In genomic region chr7:24357899-24358298, GRCm38 (mm10) we compare ENCODE assay signal across 16 mouse cellular contexts. TPM values are rescaled to one million over a fixed set of nuclear protein-coding genes. Genes with fewer than 3 reads are reported as not detected.
A peak's percentile ranks its signal among the peaks of the same experiment; 100 is the strongest.
DNase-seq lines count a peak whose midpoint lies in the region; ATAC-seq and TF ChIP-seq lines count a peak whose summit lies in the region.
"Had no signal": no experiment of that assay in that cellular context is flagged by ENCODE, and none has a peak within 500 bp of the region (broad histone marks: within the 10 kb centered on the region; RNA-seq: fewer than 3 reads in every experiment).

No protein-coding gene starts in this region.

- H3K4me3 ChIP-seq in kidney, postnatal 0 days (replicated peaks; ENCODE audit: low read depth, low read length) = no peak overlapping the region
- H3K4me3 ChIP-seq: erythroblast, embryonic 14.5 days; lung, embryonic 15.5 days had no signal

- no peak for DNase-seq in kidney, postnatal 0 days (ENCODE audit: low spot score)
- no peak for DNase-seq in kidney, postnatal 25 days
- peak; percentile 31 for DNase-seq in thymus, postnatal 0 days (ENCODE audit: low spot score)
- no peak for DNase-seq in thymus, postnatal 25 days
- no peak for DNase-seq in adrenal gland, postnatal 14 days
- no peak for DNase-seq in ovary, postnatal 14 days (ENCODE audit: low spot score)
- no peak for DNase-seq in frontal cortex, postnatal 36 days (ENCODE audit: low spot score in 2 of 2)
- DNase-seq: cerebellum, postnatal 25 days; gastrocnemius, postnatal 10 days; heart, postnatal 14 days; kidney, adult 8-10 months had no signal

- H3K27ac ChIP-seq in kidney, postnatal 0 days = no peak overlapping the region
- H3K27ac ChIP-seq: lung, embryonic 15.5 days had no signal

- H3K36me3 ChIP-seq in kidney, postnatal 0 days (ENCODE audit: insufficient read depth, low read length) = no peaks in the 10 kb centered on the region
- H3K36me3 ChIP-seq: lung, embryonic 15.5 days had no signal

- no peak overlapping the region for H3K9ac ChIP-seq in kidney, postnatal 0 days (ENCODE audit: low read depth, low read length)
- H3K9ac ChIP-seq: lung, embryonic 15.5 days had no signal

- H3K4me2 ChIP-seq in kidney, postnatal 0 days (ENCODE audit: low read length) = no peak overlapping the region
- H3K4me2 ChIP-seq: lung, embryonic 15.5 days had no signal

- TF ChIP-seq CTCF in kidney, postnatal 0 days (IDR thresholded peaks at IDR 0.05; ENCODE audit: low read depth) = peak; percentile 48; the same call in 1 of the 2 replicates

- no peaks in the 10 kb centered on the region for H3K9me3 ChIP-seq in kidney, postnatal 0 days (replicated peaks; ENCODE audit: low read length)
- H3K9me3 ChIP-seq: lung, embryonic 15.5 days had no signal

- H3K4me1 ChIP-seq in kidney, postnatal 0 days (replicated peaks; ENCODE audit: insufficient read depth, low read length) = no peaks in the 10 kb centered on the region
- H3K4me1 ChIP-seq: lung, embryonic 15.5 days had no signal

- ATAC-seq in kidney, postnatal 0 days (replicated peaks; ENCODE audit: low FRiP score, low read depth) = no peak
- ATAC-seq in erythroid progenitor cell, adult 5-6 weeks (replicated peaks; ENCODE audit: low FRiP score, poor library complexity, severe bottlenecking) = 0 out of 2 replicates have a peak, but pooled peaks have one; percentile 53
- ATAC-seq: Patski had no signal

- H3K27me3 ChIP-seq in kidney, postnatal 0 days (ENCODE audit: insufficient read depth, low read length) = no peaks in the 10 kb centered on the region
- H3K27me3 ChIP-seq: lung, embryonic 15.5 days had no signal

- 49% methylated on average over 4 of the region's 4 CpGs for WGBS in kidney, postnatal 0 days

RNA-seq across cellular contexts. Expression of gene Lypd5, which starts 8.9 kb away (rescaled TPM):
- polyA plus RNA-seq in kidney, postnatal 0 days (2015; fragmentation: Nextera tagmentation; extraction: Ambion mirVana) = not detected in 2 replicates
- 0.05 TPM in 1 of 2 replicates, not detected in the other for polyA plus RNA-seq in thymus, postnatal 0 days (2015; fragmentation: Nextera tagmentation; extraction: Ambion mirVana)
- not detected in 2 replicates for total RNA-seq in erythroid progenitor cell, adult 5-6 weeks (2015; ENCODE audit: low replicate concordance)
- not detected in 2 replicates for total RNA-seq in erythroid progenitor cell, adult 5-6 weeks (2017; ENCODE audit: low replicate concordance)
- total RNA-seq in adrenal gland, postnatal 14 days (2021) = not detected in 2 replicates
- total RNA-seq: gastrocnemius, postnatal 10 days; heart, postnatal 14 days had no signal
- polyA plus RNA-seq: erythroblast, embryonic 14.5 days; lung, embryonic 15.5 days; Patski had no signal

RNA-seq across cellular contexts. Expression of gene Kcnn4, which starts 12.2 kb away (rescaled TPM):
- polyA plus RNA-seq in kidney, postnatal 0 days (2015; fragmentation: Nextera tagmentation; extraction: Ambion mirVana) = 8.0 and 9.6 TPM in 2 replicates
- polyA plus RNA-seq in thymus, postnatal 0 days (2015; fragmentation: Nextera tagmentation; extraction: Ambion mirVana) = 105 and 120 TPM in 2 replicates
- 237 and 287 TPM in 2 replicates for total RNA-seq in erythroid progenitor cell, adult 5-6 weeks (2015; ENCODE audit: low replicate concordance)
- 417 and 443 TPM in 2 replicates for total RNA-seq in erythroid progenitor cell, adult 5-6 weeks (2017; ENCODE audit: low replicate concordance)
- 4.9 and 7.3 TPM in 2 replicates for total RNA-seq in adrenal gland, postnatal 14 days (2021)
- polyA plus RNA-seq: Patski had no signal

RNA-seq across cellular contexts. Expression of gene Tescl, which starts 24.2 kb away (rescaled TPM):
- polyA plus RNA-seq in kidney, postnatal 0 days (2015; fragmentation: Nextera tagmentation; extraction: Ambion mirVana) = 0.27 and 0.45 TPM in 2 replicates
- polyA plus RNA-seq in thymus, postnatal 0 days (2015; fragmentation: Nextera tagmentation; extraction: Ambion mirVana) = not detected in 2 replicates
- total RNA-seq in erythroid progenitor cell, adult 5-6 weeks (2015; ENCODE audit: low replicate concordance) = not detected in 2 replicates
- total RNA-seq in erythroid progenitor cell, adult 5-6 weeks (2017; ENCODE audit: low replicate concordance) = not detected in 2 replicates
- total RNA-seq in adrenal gland, postnatal 14 days (2021) = not detected in 2 replicates
- total RNA-seq: gastrocnemius, postnatal 10 days; heart, postnatal 14 days; left cerebral cortex, postnatal 10 days had no signal
- polyA plus RNA-seq: erythroblast, embryonic 14.5 days; lung, embryonic 15.5 days; Patski had no signal

RNA-seq across cellular contexts. Expression of gene Zfp94, which starts 41.4 kb away (rescaled TPM):
- polyA plus RNA-seq in kidney, postnatal 0 days (2015; fragmentation: Nextera tagmentation; extraction: Ambion mirVana) = 9.8 and 10.0 TPM in 2 replicates
- polyA plus RNA-seq in thymus, postnatal 0 days (2015; fragmentation: Nextera tagmentation; extraction: Ambion mirVana) = 4.6 and 5.5 TPM in 2 replicates
- total RNA-seq in erythroid progenitor cell, adult 5-6 weeks (2015; ENCODE audit: low replicate concordance) = 0.72 TPM in 1 of 2 replicates, not detected in the other
- 0.39 TPM in 1 of 2 replicates, not detected in the other for total RNA-seq in erythroid progenitor cell, adult 5-6 weeks (2017; ENCODE audit: low replicate concordance)
- total RNA-seq in adrenal gland, postnatal 14 days (2021) = 3.8 and 5.4 TPM in 2 replicates

RNA-seq across cellular contexts. Expression of gene Smg9, which starts 41.5 kb away (rescaled TPM):
- 20.6 and 20.8 TPM in 2 replicates for polyA plus RNA-seq in kidney, postnatal 0 days (2015; fragmentation: Nextera tagmentation; extraction: Ambion mirVana)
- polyA plus RNA-seq in thymus, postnatal 0 days (2015; fragmentation: Nextera tagmentation; extraction: Ambion mirVana) = 30.2 and 33.3 TPM in 2 replicates
- total RNA-seq in erythroid progenitor cell, adult 5-6 weeks (2015; ENCODE audit: low replicate concordance) = 33.9 and 52.0 TPM in 2 replicates
- 25.2 and 42.7 TPM in 2 replicates for total RNA-seq in erythroid progenitor cell, adult 5-6 weeks (2017; ENCODE audit: low replicate concordance)
- 17.3 and 26.7 TPM in 2 replicates for total RNA-seq in adrenal gland, postnatal 14 days (2021)

Comparison
In these comparisons a context has a peak if more than half of its experiments do, and no peak if none do; other contexts are left out.
1. RNA of gene Kcnn4, which starts 12.2 kb away (total RNA-seq): 237 to 443 TPM in erythroid progenitor cell, adult 5-6 weeks; 4.9 to 7.3 TPM in adrenal gland, postnatal 14 days; every median in the first group is over 10 times any median in the second.